Mouse (Mus musculus) hindbrain, embryonic 10.5 days (tissue): ENCODE data around the gene Tmem41b. TPM values are rescaled to one million over a fixed set of nuclear protein-coding genes. Genes with fewer than 3 reads are reported as not detected.
"Not testable (repeated sequence)": the region's sequence is repeated elsewhere in the genome, so short reads cannot be mapped to it uniquely, and the experiment has no call there.

ENCODE experiments used
- DNase-seq: peaks from one replicate; pipeline ENCODE4 v3.0.0-alpha.2; 2017; ENCODE audit warnings: low spot score
- H3K27ac ChIP-seq: fragments of 300-500 bp; sonication (generic); 2 replicates; pipeline ENCODE4 v1.5.1; 2016; ENCODE audit warnings: mild to moderate bottlenecking, moderate library complexity
- H3K27me3 ChIP-seq: fragments of 300-500 bp; sonication (generic); 2 replicates; pipeline ENCODE4 v1.6.1; 2016; ENCODE audit warnings: mild to moderate bottlenecking; ENCODE audit not compliant: poor library complexity, insufficient read depth, severe bottlenecking
- H3K36me3 ChIP-seq: fragments of 300-500 bp; sonication (generic); 2 replicates; pipeline ENCODE4 v1.6.1; 2016; ENCODE audit warnings: mild to moderate bottlenecking, moderate library complexity
- H3K4me1 ChIP-seq: fragments of 300-500 bp; sonication (generic); replicated peaks from 2 replicates; pipeline ENCODE4 v1.6.1; 2016; ENCODE audit warnings: mild to moderate bottlenecking
- H3K4me3 ChIP-seq: fragments of 300-500 bp; sonication (generic); 2 replicates; pipeline ENCODE4 v1.5.1; 2016; ENCODE audit warnings: mild to moderate bottlenecking, moderate library complexity
- H3K9me3 ChIP-seq: fragments of 300-500 bp; sonication (generic); 2 replicates; pipeline ENCODE4 v1.6.1; 2016; ENCODE audit warnings: mild to moderate bottlenecking, moderate library complexity
- WGBS: fragments of 180-500 bp; shearing (Covaris S2); methylation state at CpG from one replicate; pipeline ENCODE4 v1.1.7; 2016; 5-methylcytosine and 5-hydroxymethylcytosine counted together
- polyA plus RNA-seq: library from polyadenylated mRNA; unstranded; fragments of >200 nt; fragmentation: Nextera tagmentation; extraction: Ambion mirVana; gene quantifications from 2 replicates; pipeline ENCODE4 v1.2.1, GENCODE M21; 2016

The Tmem41b gene
- polyA plus RNA-seq, 1 experiment from 2014 or later, result 65.7 TPM

DNA sequence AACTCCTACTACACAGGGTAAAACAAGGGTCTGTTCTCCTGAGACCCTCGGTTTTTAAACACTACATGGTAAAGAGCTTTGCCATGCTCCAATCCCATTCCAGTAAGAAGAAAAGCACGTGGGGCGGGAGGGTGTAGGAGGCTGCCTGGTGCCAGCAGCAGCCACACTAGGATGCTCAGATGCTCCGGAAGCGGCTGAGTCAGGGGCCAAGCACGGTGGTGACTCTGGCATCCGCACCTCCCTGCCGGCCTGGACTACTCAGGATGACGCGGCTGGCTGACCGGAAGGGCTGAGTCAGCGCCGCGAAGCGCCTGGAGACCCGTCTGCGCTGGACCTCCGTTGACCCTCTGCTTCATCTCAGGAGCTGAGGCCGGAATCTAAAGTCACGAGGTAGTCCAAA, 16.2 kb upstream of the Tmem41b start:
- Histone ChIP-seq H3K9me3 (no peaks in the 10 kb centered on the region), H3K27ac (peak overlapping the region; percentile 59; the same call in 1 of the 2 replicates), H3K4me3 (peak overlapping the region; percentile 37), H3K27me3 (no peaks in the 10 kb centered on the region; the same call in 1 of the 2 replicates), H3K4me1 (peaks cover 7% of the 10 kb centered on the region), H3K36me3 (no peaks in the 10 kb centered on the region)
- WGBS, result 15% methylated on average over 20 of the region's 20 CpGs
- DNase-seq, result peak; percentile 56

DNA sequence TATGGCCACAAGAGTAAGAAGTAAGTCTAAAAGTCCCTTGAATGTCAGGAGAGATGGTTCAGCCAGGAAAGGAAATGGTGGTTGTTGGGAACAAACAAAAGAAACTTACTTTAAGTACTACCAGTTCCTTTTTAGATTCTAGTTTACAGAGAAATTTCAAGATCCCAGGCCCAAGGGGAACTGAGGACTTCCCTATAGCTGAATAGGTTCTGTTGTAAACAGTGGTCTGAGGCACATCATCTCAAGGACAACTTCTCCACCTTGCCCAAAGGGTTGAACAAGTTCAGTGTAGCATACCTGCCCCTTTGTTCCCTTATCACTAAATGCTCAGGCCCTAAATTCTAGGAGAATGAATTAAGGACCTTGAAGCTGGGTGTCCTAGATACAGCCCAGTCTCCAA, 15.4 kb upstream of the Tmem41b start:
- no peak for DNase-seq
- Histone ChIP-seq H3K36me3 (no peaks in the 10 kb centered on the region), H3K4me1 (peaks cover 7% of the 10 kb centered on the region), H3K27me3 (no peaks in the 10 kb centered on the region; the same call in 1 of the 2 replicates), H3K4me3 (no peak overlapping the region), H3K27ac (no peak overlapping the region), H3K9me3 (no peaks in the 10 kb centered on the region)

DNA sequence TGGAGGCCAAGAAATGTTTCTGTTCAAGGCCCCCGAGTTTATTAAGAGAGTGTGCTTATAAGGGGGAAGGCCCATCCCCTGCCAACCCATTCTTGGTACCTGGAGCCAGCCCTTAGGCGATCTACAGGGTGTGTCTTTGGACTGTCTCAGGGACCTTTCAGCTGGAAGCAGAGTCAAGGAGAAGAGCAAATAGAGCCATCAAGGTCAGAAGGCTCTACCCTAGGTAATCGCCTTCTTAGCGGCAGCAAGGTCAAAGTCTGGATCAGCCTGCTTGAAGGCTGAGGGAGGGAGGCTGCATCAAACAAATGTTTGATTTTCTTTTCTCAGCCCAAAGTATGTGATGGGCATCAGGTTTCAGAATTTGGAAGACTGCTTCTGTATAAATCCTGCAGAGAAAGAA, 11.7 kb upstream of the Tmem41b start:
- Histone ChIP-seq H3K4me3 (no peak overlapping the region), H3K36me3 (no peaks in the 10 kb centered on the region), H3K9me3 (no peaks in the 10 kb centered on the region), H3K4me1 (peaks cover 12% of the 10 kb centered on the region), H3K27ac (no peak overlapping the region), H3K27me3 (no peaks in the 10 kb centered on the region; the same call in 1 of the 2 replicates)
- DNase-seq, result no peak
- WGBS, result 86% methylated on average over 4 of the region's 4 CpGs

DNA sequence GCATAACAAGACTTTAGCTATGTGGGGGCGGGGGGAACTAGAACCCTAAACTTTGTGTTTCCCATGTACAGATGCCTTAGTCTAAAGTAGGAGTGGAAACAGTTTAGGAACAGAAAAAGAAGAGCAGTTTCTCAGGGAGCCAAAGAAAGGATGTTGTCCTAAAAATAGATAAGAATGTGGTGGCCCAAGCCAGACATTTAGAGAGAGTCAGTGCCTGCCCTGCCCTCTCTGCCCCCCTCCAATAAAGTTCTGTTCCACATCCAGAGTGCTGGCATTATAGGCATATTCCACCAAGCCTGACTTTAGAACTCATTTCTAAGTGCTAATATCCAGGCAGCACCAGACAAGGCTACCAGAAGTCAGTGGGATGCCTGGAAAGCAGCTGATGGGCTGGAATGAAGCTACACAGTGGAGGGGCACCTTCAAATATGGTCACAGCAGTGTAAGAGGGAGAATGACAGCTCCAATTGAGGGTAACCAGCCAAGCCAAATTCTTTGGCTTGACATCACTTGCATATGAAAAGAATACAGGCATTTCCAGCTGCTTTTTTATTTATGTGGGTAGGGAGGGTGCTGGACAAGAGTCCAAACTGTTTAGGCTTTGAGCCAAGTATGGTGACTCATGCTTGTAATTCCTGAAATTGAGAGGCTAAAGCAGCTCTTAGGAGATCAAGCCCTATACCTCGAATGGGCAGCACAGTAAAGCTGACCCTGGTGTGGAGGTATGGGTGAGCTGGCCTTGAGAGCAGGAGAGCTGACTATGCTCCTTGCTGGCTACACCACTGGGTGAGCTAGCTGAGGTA, 6.6 kb upstream of the Tmem41b start:
- H3K27ac ChIP-seq, result no peak overlapping the region
- no peaks in the 10 kb centered on the region for H3K36me3 ChIP-seq
- WGBS, result 78% methylated on average over 2 of the region's 2 CpGs
- no peak overlapping the region for H3K4me3 ChIP-seq
- H3K9me3 ChIP-seq, result no peaks in the 10 kb centered on the region
- H3K27me3 ChIP-seq, result no peaks in the 10 kb centered on the region
- DNase-seq, result no peak
- 0 out of 2 replicates have a peak, but pooled peaks cover 7% of the 10 kb centered on the region for H3K4me1 ChIP-seq

DNA sequence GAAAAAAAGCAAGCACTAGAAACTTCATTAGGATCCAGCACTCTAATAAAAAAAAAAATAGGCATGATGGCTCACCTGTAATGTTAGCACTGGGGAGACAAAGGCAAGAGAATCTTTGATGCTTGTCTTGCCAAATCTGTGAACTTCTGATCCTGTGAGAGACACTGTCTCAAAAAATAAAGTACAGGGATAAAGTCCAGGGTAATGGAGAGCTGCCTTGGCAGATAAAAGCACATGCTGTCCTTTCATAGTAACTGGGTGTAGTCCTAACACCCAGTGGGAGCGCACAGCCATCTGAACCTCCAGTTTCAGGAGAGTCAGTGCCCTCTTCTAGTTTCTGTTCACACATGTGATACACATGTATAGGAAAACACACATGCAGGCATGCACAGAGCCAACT, 4.6 kb upstream of the Tmem41b start:
- H3K27me3 ChIP-seq, result no peaks in the 10 kb centered on the region
- DNase-seq, result no peak
- no peak overlapping the region for H3K4me3 ChIP-seq
- H3K27ac ChIP-seq, result no peak overlapping the region
- H3K4me1 ChIP-seq, result 0 out of 2 replicates have a peak, but pooled peaks cover 10% of the 10 kb centered on the region
- 92% methylated on average over 1 of the region's 1 CpGs for WGBS
- H3K36me3 ChIP-seq, result no peaks in the 10 kb centered on the region
- H3K9me3 ChIP-seq, result no peaks in the 10 kb centered on the region

DNA sequence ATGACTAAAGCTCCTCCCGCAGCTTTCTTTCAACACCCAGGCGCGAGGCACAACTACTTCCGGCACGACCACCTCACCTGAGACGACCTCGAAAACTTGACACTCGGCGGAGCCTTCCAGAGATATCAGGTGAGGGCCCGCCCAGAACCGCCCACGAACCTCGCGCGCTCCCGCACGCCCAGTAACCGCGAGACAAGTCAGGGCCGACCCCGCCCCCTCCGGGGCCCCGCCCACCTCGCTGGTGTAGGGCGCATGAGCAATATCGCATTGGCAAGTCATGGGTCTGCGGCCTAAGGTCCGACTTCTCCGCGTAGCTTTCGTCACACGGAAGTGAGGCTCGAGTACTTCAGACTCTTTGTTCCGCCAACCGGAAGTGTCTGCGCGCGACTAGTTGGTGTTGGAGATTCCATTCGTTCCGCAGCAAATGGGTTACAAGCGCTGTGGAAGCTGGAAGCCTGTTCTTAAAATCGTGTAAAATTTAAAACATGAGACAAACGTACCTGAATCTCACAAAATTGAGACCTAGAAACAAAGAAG, 528 bp downstream of the Tmem41b start:
- Histone ChIP-seq H3K4me3 (peak overlapping the region; percentile 76), H3K9me3 (no peaks in the 10 kb centered on the region), H3K4me1 (peaks cover 15% of the 10 kb centered on the region), H3K27me3 (no peaks in the 10 kb centered on the region), H3K36me3 (peaks cover 25% of the 10 kb centered on the region), H3K27ac (peak overlapping the region; percentile 89)
- peak; percentile 99 for DNase-seq
- WGBS, result under 1% methylated on average over 43 of the region's 43 CpGs

DNA sequence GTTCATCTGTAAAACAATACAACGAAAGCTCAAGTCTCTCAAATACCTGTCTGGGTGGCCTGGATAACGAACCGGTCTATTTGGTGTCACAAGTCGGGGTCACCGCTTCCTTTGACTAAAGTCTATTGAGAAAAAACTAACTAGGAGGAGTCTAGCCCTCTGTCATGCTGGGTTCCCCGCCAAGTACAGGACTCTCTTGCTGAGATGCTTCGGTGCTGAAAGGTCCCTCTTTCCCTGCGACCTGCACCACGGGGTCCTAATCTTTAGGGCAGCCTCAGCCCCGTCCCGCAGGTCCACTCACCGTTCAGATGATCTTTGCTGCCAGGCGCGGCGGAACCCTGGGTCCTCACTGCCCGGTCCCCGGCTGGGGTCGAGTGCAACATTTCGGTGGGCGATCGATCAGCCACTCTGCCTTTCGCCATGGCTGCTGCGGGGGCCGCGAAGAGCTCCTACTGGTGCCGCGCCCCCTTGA, 1.0 kb downstream of the Tmem41b start:
- Histone ChIP-seq H3K4me1 (peaks cover 15% of the 10 kb centered on the region), H3K36me3 (peaks cover 28% of the 10 kb centered on the region), H3K27ac (peak overlapping the region; percentile 89), H3K4me3 (peak overlapping the region; percentile 76), H3K9me3 (no peaks in the 10 kb centered on the region), H3K27me3 (no peaks in the 10 kb centered on the region)
- WGBS, result under 1% methylated on average over 27 of the region's 27 CpGs
- no peak for DNase-seq

DNA sequence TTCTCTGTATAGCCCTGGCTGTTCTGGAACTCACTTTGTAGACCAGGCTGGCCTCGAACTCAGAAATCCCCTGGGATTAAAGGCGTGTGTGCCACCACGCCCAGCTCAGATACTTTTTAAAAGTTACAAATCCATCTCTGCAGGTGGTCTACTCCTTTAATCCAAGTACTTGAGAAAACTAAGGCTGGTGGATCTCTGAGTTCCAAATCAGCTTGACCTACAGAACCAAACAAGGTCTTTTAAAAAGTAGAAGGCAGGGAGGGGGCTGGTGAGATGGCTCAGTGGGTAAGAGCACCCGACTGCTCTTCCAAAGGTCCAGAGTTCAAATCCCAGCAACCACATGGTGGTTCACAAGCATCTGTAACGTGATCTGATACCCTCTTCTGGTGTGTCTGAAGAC, 2.1 kb downstream of the Tmem41b start:
- H3K4me1 ChIP-seq, result peaks cover 15% of the 10 kb centered on the region
- WGBS, result 81% methylated on average over 5 of the region's 5 CpGs
- H3K27me3 ChIP-seq, DNase-seq, H3K9me3 ChIP-seq, H3K27ac ChIP-seq: not testable (repeated sequence)
- H3K36me3 ChIP-seq, result peaks cover 39% of the 10 kb centered on the region
- H3K4me3 ChIP-seq, result peak overlapping the region; percentile 76; the same call in 1 of the 2 replicates

DNA sequence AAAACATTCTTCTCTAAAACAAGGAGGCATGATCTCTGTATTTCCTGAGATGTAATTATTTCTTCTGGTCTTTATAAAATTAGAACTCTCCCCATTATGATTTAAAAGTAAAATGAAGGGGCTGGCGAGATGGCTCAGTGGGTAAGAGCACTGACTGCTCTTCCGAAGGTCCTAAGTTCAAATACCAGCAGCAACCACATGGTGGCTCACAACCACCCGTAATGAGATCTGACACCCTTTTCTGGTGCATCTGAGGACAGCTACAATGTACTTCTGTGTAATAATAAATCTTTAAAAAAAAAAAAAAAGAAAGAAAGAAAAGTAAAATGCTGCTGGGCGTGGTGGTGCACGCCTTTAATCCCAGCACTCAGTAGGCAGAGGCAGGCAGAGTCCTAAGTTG, 9.6 kb downstream of the Tmem41b start:
- DNase-seq, H3K27me3 ChIP-seq, H3K4me3 ChIP-seq, H3K9me3 ChIP-seq, H3K4me1 ChIP-seq, H3K27ac ChIP-seq: not testable (repeated sequence)
- 71% methylated on average over 5 of the region's 5 CpGs for WGBS
- H3K36me3 ChIP-seq, result peaks cover 77% of the 10 kb centered on the region

DNA sequence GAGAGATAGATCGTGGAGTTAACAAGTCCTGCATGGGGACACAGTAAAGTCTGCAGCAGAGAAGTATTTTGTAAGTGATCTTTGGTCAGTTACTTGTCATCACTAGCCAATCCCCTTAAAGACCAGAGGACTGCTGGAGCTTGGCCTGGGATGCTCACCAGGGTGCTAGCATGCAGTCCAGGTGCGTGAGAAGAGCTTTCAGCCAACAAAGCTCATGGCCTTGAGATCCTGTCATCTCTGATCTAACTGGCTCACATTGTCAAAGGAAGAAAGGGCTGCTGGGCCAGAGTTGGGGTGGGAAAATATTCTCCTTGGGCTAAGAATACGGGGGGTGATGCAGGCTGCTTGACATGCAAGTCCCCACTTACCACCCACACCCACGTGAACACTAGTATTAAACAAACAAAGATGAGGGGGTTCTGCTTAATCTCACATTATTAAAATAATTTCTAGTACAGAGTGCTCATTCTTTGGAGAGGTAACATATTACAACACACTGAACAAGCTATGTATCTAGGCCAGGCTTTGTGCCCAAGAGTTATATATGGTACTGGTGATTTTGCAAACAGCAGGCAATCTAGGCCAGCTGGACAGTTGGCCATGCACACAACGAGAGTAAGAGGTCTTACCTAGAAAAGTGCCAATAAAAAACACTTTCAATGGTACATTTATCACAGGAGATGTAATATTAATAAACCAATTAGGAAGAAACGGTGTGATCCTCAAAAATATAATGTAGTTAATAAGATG, 10.6 kb downstream of the Tmem41b start:
- Histone ChIP-seq H3K27me3 (no peaks in the 10 kb centered on the region), H3K9me3 (no peaks in the 10 kb centered on the region), H3K36me3 (peaks cover 68% of the 10 kb centered on the region), H3K27ac (no peak overlapping the region), H3K4me3 (no peak overlapping the region), H3K4me1 (no peaks in the 10 kb centered on the region)
- WGBS, result 93% methylated on average over 6 of the region's 6 CpGs
- DNase-seq, result no peak

DNA sequence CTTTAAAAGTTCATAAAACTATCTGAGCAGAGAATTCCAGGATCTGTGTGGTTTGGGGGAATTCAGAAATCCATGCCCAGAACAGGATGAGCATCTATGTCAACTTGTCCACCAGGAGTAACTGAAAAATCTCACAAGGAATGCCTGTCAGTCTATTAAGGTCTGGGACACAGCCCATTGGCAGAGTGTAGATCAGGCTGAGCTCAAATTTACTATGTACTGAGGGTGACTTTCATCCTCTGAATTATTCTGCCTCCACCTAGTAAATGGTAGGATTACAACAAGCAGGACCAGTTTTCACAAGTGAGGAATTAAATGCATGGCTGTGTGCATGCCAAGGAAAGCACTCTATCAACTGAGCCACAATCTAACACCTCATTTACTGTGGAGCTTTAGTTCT, 17.2 kb downstream of the Tmem41b start:
- Histone ChIP-seq H3K4me3 (no peak overlapping the region), H3K27me3 (no peaks in the 10 kb centered on the region), H3K4me1 (peaks cover 16% of the 10 kb centered on the region), H3K36me3 (peaks cover 12% of the 10 kb centered on the region), H3K9me3 (no peaks in the 10 kb centered on the region), H3K27ac (no peak overlapping the region)
- DNase-seq, result no peak

DNA sequence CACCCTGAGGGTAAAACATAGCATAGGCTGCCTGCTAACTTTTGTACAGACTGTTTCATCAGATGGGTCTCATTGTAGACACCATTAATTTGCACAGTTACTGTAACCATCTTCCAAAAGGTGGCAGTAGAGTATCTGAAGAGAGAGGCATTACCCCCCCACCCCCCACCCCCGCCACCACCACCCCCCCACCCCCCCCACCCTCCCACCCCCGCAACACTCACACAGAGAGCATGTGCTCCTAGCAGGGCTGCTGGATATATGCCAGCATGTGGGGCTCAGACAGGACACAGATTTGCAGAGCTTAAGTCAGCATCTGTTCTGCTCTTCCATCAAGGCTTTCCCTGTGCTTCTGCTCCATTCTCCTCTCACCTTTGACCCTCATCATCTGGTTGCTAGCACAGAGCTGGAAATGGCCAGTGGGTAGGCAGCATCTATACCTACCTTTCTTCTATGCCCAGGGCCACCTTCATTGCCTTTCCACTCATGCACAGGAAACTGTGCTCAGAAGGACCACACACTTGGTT, 17.7 kb downstream of the Tmem41b start:
- 23% methylated on average over 2 of the region's 2 CpGs for WGBS
- peak; percentile 22 for DNase-seq
- Histone ChIP-seq H3K27ac (no peak overlapping the region; the same call in 1 of the 2 replicates), H3K9me3 (no peaks in the 10 kb centered on the region), H3K27me3 (no peaks in the 10 kb centered on the region), H3K4me3 (no peak overlapping the region), H3K36me3 (peaks cover 11% of the 10 kb centered on the region), H3K4me1 (peaks cover 16% of the 10 kb centered on the region)
